ENCODE assay signal across 24 mouse cellular contexts in genomic region chr3:36918322-36918721, GRCm38 (mm10). TPM values are rescaled to one million over a fixed set of nuclear protein-coding genes. Genes with fewer than 3 reads are reported as not detected.
A peak's percentile ranks its signal among the peaks of the same experiment; 100 is the strongest.
DNase-seq lines count a peak whose midpoint lies in the region; ATAC-seq and TF ChIP-seq lines count a peak whose summit lies in the region.
"Had no signal": no experiment of that assay in that cellular context is flagged by ENCODE, and none has a peak within 500 bp of the region (broad histone marks: within the 10 kb centered on the region; RNA-seq: fewer than 3 reads in every experiment).

No protein-coding gene starts in this region.

- DNase-seq in liver, adult 2 months (ENCODE audit: extremely low read depth, low read depth, low spot score) = peak; percentile 93
- no peak for DNase-seq in liver
- DNase-seq in liver, embryonic 11.5 days (ENCODE audit: low spot score) = no peak
- DNase-seq in gonadal fat pad, adult 2 months (ENCODE audit: low read depth) = peak; percentile 3
- DNase-seq: adrenal gland, adult 8-10 months; adrenal gland, postnatal 14 days; adrenal gland, postnatal 36 days; B cell, adult 2 months; cerebellum, adult 11-12 months; cerebellum, adult 2 months; cerebellum, adult 9-10 months; cerebellum, postnatal 10 days; cerebellum, postnatal 25 days had no signal

- H3K36me3 ChIP-seq in liver, adult 2 months (ENCODE audit: control insufficient read depth, insufficient read depth, low read length) = peaks cover 18% of the 10 kb centered on the region
- peaks cover 3% of the 10 kb centered on the region for H3K36me3 ChIP-seq in liver, embryonic 16.5 days (ENCODE audit: control insufficient read depth, insufficient read depth)
- peaks cover 5% of the 10 kb centered on the region; the same call in 1 of the 2 replicates for H3K36me3 ChIP-seq in liver, embryonic 11.5 days (ENCODE audit: control insufficient read depth, insufficient read depth, low read length)
- peaks cover 22% of the 10 kb centered on the region for H3K36me3 ChIP-seq in midbrain, embryonic 13.5 days

- no peak overlapping the region for H3K4me2 ChIP-seq in liver, embryonic 16.5 days (ENCODE audit: low read depth, low read length)
- no peak overlapping the region for H3K4me2 ChIP-seq in liver, embryonic 11.5 days
- H3K4me2 ChIP-seq in midbrain, embryonic 13.5 days (replicated peaks) = no peak overlapping the region
- H3K4me2 ChIP-seq: embryonic facial prominence, embryonic 12.5 days; forebrain, embryonic 13.5 days; forebrain, embryonic 15.5 days had no signal

- no peak overlapping the region for H3K9ac ChIP-seq in liver, adult 2 months (ENCODE audit: low read depth, low read length)
- H3K9ac ChIP-seq in liver, embryonic 16.5 days (ENCODE audit: low read depth, low read length) = no peak overlapping the region
- no peak overlapping the region for H3K9ac ChIP-seq in liver, embryonic 11.5 days (ENCODE audit: low read depth, low read length)
- H3K9ac ChIP-seq in midbrain, embryonic 13.5 days (replicated peaks) = no peak overlapping the region
- H3K9ac ChIP-seq: embryonic facial prominence, embryonic 12.5 days; forebrain, embryonic 13.5 days; forebrain, embryonic 15.5 days had no signal

- TF ChIP-seq POLR2A in liver, adult 2 months (IDR thresholded peaks at IDR 0.05; ENCODE audit: extremely low read depth, insufficient read depth, low read length) = no peak

- WGBS in liver, adult 2 months = 27% methylated on average over 4 of the region's 4 CpGs
- WGBS in liver, embryonic 16.5 days (ENCODE audit: insufficient replicate concordance) = 71% methylated on average over 4 of the region's 4 CpGs
- WGBS in liver, embryonic 11.5 days = 83% methylated on average over 4 of the region's 4 CpGs
- WGBS in midbrain, embryonic 13.5 days = 91% methylated on average over 4 of the region's 4 CpGs

- peak; percentile 93 for ATAC-seq in liver, embryonic 16.5 days (ENCODE audit: low read depth)
- no peak for ATAC-seq in liver, embryonic 11.5 days (replicated peaks; ENCODE audit: low FRiP score)
- no peak for ATAC-seq in midbrain, embryonic 13.5 days
- ATAC-seq: activated CD4-positive, CD25-positive, alpha-beta regulatory T cell, adult 4 months; CD4-positive, CD25-positive, alpha-beta regulatory T cell, adult 4 months; forebrain, embryonic 13.5 days; forebrain, embryonic 15.5 days; Patski had no signal

- H3K79me2 ChIP-seq in liver, adult 2 months (ENCODE audit: control insufficient read depth, insufficient read depth, low read length) = no peaks in the 10 kb centered on the region

- H3K9me3 ChIP-seq in liver, embryonic 16.5 days (replicated peaks; ENCODE audit: control insufficient read depth, low read length) = no peaks in the 10 kb centered on the region
- no peaks in the 10 kb centered on the region for H3K9me3 ChIP-seq in liver, embryonic 11.5 days (ENCODE audit: control insufficient read depth, low read length)
- H3K9me3 ChIP-seq in midbrain, embryonic 13.5 days = no peaks in the 10 kb centered on the region
- H3K9me3 ChIP-seq: embryonic facial prominence, embryonic 10.5 days; embryonic facial prominence, embryonic 12.5 days; forebrain, embryonic 13.5 days; forebrain, embryonic 15.5 days; G1E had no signal

- H3K4me3 ChIP-seq in liver, adult 2 months (ENCODE audit: insufficient read depth, low read depth, low read length) = peak overlapping the region; percentile 23; the same call in 1 of the 2 replicates
- H3K4me3 ChIP-seq in liver, embryonic 16.5 days (ENCODE audit: low read depth, low read length) = no peak overlapping the region
- H3K4me3 ChIP-seq in liver, embryonic 11.5 days (ENCODE audit: low read depth, low read length) = no peak overlapping the region
- no peak overlapping the region for H3K4me3 ChIP-seq in midbrain, embryonic 13.5 days (replicated peaks)
- H3K4me3 ChIP-seq: embryonic facial prominence, embryonic 10.5 days; embryonic facial prominence, embryonic 12.5 days; forebrain, embryonic 13.5 days; forebrain, embryonic 15.5 days had no signal

- TF ChIP-seq CTCF in liver, adult 2 months (IDR thresholded peaks at IDR 0.05; ENCODE audit: low read depth, low read length) = no peak

- no peaks in the 10 kb centered on the region for H3K27me3 ChIP-seq in liver, adult 2 months (ENCODE audit: control insufficient read depth, insufficient read depth, low read length)
- no peaks in the 10 kb centered on the region for H3K27me3 ChIP-seq in liver, embryonic 16.5 days (ENCODE audit: control insufficient read depth, insufficient read depth, low read depth, low read length)
- H3K27me3 ChIP-seq in liver, embryonic 11.5 days (replicated peaks; ENCODE audit: control insufficient read depth, insufficient read depth, low read length) = no peaks in the 10 kb centered on the region
- H3K27me3 ChIP-seq in midbrain, embryonic 13.5 days = no peaks in the 10 kb centered on the region
- H3K27me3 ChIP-seq: CH12.LX; embryonic facial prominence, embryonic 12.5 days; forebrain, embryonic 13.5 days; forebrain, embryonic 15.5 days; Patski had no signal

- H3K27ac ChIP-seq in liver, adult 2 months (replicated peaks; ENCODE audit: insufficient read depth, low read depth, low read length) = peak overlapping the region; percentile 94
- peak overlapping the region; percentile 72 for H3K27ac ChIP-seq in liver, embryonic 16.5 days (ENCODE audit: low read length)
- no peak overlapping the region for H3K27ac ChIP-seq in liver, embryonic 11.5 days (ENCODE audit: low read depth, low read length)
- H3K27ac ChIP-seq in midbrain, embryonic 13.5 days = no peak overlapping the region
- H3K27ac ChIP-seq: embryonic facial prominence, embryonic 10.5 days; embryonic facial prominence, embryonic 12.5 days; forebrain, embryonic 13.5 days; forebrain, embryonic 15.5 days had no signal

- H3K4me1 ChIP-seq in liver, adult 2 months (ENCODE audit: control insufficient read depth, insufficient read depth, low read length) = peaks cover 2% of the 10 kb centered on the region; the same call in 1 of the 2 replicates
- H3K4me1 ChIP-seq in liver, embryonic 16.5 days (ENCODE audit: control insufficient read depth, low read depth, low read length) = no peaks in the 10 kb centered on the region
- H3K4me1 ChIP-seq in liver, embryonic 11.5 days (replicated peaks; ENCODE audit: control insufficient read depth, insufficient read depth, low read length) = no peaks in the 10 kb centered on the region
- no peaks in the 10 kb centered on the region for H3K4me1 ChIP-seq in midbrain, embryonic 13.5 days (replicated peaks)
- H3K4me1 ChIP-seq: embryonic facial prominence, embryonic 10.5 days; embryonic facial prominence, embryonic 12.5 days; forebrain, embryonic 13.5 days; forebrain, embryonic 15.5 days had no signal

RNA-seq across cellular contexts. Expression of gene 4932438A13Rik, which starts 55.4 kb away (rescaled TPM):
- total RNA-seq in liver, adult 2 months (2014; rRNA removed) = 37.9 and 39.9 TPM in 2 replicates
- 5.9 TPM in 2 replicates for polyA plus RNA-seq in liver, adult 2 months (2012; rRNA removed)
- 18.4 and 19.5 TPM in 2 replicates for polyA plus RNA-seq in liver, embryonic 16.5 days (2015; fragmentation: Nextera tagmentation; extraction: Ambion mirVana)
- 35.8 and 42.9 TPM in 2 replicates for polyA plus RNA-seq in liver, embryonic 11.5 days (2014; fragmentation: Nextera tagmentation; extraction: Ambion mirVana)
- polyA plus RNA-seq in gonadal fat pad, adult 2 months (2012; rRNA removed) = 15.4 and 15.8 TPM in 2 replicates
- 57.1 and 60.4 TPM in 2 replicates for polyA plus RNA-seq in midbrain, embryonic 13.5 days (2015; fragmentation: Nextera tagmentation; extraction: Ambion mirVana)

Comparison
In these comparisons a context has a peak if more than half of its experiments do, and no peak if none do; other contexts are left out.
1. DNase-seq: peak in liver, adult 2 months (single experiment) and gonadal fat pad, adult 2 months (single experiment); none in liver (single experiment) and liver, embryonic 11.5 days (single experiment).
2. H3K27ac ChIP-seq: peak in liver, adult 2 months (single experiment) and liver, embryonic 16.5 days (single experiment); none in liver, embryonic 11.5 days (single experiment) and midbrain, embryonic 13.5 days (single experiment).